Mouse (Mus musculus): ENCODE data around the gene Naa16. TPM values are rescaled to one million over a fixed set of nuclear protein-coding genes. Genes with fewer than 3 reads are reported as not detected.

Gene Naa16
- polyA plus RNA-seq, 3 experiments from 2014 or later = 55.1 to 68.9 (median 63.2) TPM

Other genes with a start within 250 kb of the Naa16 start
- under 1 TPM in 1 of 3 experiments, not detected in 2; 0.31 TPM for gene Zfp957, start 143.4 kb downstream of the Naa16 start, polyA plus RNA-seq (2017; shearing (Covaris generic))
- 10 to 100 TPM; 31.1 to 35.0 (median 32.7) TPM for gene Rgcc, start 89.1 kb downstream of the Naa16 start, polyA plus RNA-seq (2017; shearing (Covaris generic))
- 1 to 10 TPM; 6.1 to 7.3 (median 7.1) TPM for gene Mtrf1, start 7.0 kb upstream of the Naa16 start, polyA plus RNA-seq (2017; shearing (Covaris generic))
- 1 to 10 TPM; 1.3 to 1.9 (median 1.6) TPM for gene Kbtbd7, start 35.7 kb upstream of the Naa16 start, polyA plus RNA-seq (2017; shearing (Covaris generic))
- under 1 TPM in 1 of 3 experiments, not detected in 2; 0.92 TPM for gene Kbtbd6, start 61.1 kb upstream of the Naa16 start, polyA plus RNA-seq (2017; shearing (Covaris generic))
- 100 to 1,000 TPM; 128 to 177 (median 141) TPM for gene Elf1, start 90.4 kb upstream of the Naa16 start, polyA plus RNA-seq (2017; shearing (Covaris generic))
- 10 to 100 TPM; 28.3 to 31.3 (median 30.8) TPM for gene Wbp4, start 90.7 kb upstream of the Naa16 start, polyA plus RNA-seq (2017; shearing (Covaris generic))
- 100 to 1,000 TPM; 131 to 226 (median 153) TPM for gene Sugt1, start 196.9 kb upstream of the Naa16 start, polyA plus RNA-seq (2017; shearing (Covaris generic))

All from inflammation-experienced regulatory T-cells, adult 6 months (primary cell).